Mouse (Mus musculus): ENCODE data around the gene Ulk4. TPM values are rescaled to one million over a fixed set of nuclear protein-coding genes. Genes with fewer than 3 reads are reported as not detected.
"Not testable (repeated sequence)": the region's sequence is repeated elsewhere in the genome, so short reads cannot be mapped to it uniquely, and the experiment has no call there.

Ulk4 gene
- total RNA-seq, 2 experiments from 2014 or later = 0.49 to 1.0 TPM

DNA sequence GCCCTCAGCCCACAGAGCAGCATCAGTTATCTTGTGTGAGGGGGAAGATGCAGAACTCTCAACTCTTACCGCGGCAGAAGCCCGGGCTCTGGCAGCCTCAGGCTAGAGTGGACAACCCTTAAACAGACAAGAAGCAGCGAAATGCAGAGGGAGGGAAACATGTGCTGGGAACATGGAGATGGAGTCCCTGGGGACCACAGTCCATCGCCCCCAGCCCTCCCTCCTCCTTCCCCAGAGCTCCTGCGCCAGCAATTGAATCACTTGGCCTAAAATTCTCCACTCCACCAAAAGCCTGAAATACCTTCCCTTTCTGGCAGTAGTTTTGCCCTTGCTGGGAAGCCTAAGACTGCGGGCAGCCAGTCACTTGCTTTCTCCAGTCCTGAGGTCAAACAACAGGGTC is 72.0 kb downstream of the Ulk4 start:
- intact Hi-C loops (cut with DNase I) = no loop called here

DNA sequence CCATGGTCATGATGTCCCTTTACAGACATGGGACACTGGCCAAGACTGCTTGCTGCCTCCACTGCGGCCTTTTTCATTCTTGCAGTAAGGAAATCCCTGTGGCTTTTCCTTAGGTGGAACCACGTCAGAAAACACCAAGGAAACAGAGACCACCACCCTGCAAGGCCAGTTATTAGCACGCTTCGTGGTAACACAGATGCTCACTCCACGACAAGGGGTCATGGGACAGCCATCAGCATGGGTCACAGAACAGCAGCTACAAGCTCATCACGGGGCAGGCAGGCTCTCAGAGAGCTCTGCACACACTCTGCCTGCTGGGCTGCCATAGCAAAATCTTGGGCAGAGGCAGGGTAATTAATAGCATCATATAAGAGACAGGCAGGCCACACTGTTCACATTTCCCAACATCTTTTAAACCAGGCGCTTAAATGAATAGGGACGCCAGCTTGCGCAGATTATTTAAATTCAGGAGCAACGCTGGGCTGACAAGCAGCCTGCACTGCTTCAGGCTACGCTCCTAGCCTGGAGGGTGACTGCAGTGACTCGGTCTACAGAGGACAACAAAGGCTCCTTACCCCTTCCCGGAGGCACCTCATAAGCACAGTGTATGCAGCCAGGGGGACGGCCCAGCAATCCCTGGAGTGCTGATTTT is 72.7 kb downstream of the Ulk4 start:
- no peak for DNase-seq

More for the DNA sequence above, 72.0 kb downstream of the Ulk4 start:
- peak in 1 of 2 experiments; percentile 29 for DNase-seq

DNA sequence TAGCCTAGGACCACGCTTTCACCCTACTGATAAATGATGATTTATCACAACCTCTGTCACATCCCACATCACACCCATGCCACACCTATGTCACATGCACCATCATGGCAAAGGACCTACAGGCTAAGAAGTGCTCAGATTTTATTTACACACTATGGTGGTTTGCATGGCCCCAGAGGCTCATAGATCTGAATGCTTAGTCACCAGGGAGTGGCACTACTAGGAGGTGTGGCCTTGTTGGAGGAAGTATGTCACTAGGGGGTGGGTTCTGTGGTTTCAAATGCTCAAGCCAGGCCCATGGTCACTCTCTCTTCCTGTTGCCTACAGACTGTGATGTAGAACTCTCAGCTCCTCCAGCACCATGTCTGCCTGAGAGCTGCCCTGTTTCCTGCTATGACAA is 73.3 kb downstream of the Ulk4 start:
- intact Hi-C loops (cut with DNase I) = no loop called here
- no peak for DNase-seq

More for the DNA sequence above, 72.7 kb downstream of the Ulk4 start:
- intact Hi-C loops (cut with DNase I) = no loop called here

DNA sequence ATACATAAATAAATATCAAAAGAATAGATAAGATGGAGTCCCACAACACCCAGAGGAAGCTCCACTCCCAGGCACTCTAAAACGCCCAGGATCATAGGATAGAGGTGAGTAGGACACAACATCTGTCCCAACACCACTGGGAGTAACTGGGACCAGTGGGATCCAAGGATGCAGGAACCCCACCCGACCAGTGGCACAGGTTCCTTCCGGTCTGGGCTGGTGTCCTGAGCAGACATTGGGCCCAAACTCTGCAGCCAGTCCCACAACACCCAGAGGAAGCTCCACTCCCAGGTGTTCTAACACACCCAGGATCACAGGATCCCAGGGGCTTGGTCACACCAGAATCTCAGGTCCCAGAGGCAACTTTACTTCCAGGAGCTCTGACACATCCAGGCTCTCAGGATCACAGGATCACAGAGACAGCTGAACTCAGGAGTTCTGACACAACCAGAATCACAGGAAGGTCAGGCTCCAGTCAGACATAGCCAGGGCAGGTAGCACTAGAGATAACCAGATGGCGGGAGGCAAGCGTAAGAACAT is 77.8 kb downstream of the Ulk4 start:
- DNase-seq; intact Hi-C loops (cut with DNase I): not testable (repeated sequence)

DNA sequence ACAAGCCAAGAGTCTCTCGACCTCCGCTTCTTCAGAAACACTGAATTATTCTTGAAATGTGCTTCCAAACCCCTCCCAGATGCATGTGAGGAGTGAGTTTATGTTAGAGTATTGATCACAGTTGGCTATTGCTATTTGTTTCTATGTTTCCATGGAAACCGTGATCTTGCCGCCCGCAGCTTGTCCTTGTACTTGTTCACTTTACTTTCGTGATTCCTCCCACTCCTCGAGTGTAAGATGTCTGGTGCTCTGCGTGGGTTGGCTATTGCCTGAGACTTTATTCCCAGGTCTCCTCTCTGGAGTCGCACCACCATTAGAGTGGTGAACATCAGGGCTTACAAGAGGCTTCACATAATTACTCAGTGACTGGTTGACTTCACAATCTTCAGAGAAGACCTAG is 80.5 kb downstream of the Ulk4 start:
- no peak for DNase-seq
- intact Hi-C loops (cut with DNase I) = no loop called here

DNA sequence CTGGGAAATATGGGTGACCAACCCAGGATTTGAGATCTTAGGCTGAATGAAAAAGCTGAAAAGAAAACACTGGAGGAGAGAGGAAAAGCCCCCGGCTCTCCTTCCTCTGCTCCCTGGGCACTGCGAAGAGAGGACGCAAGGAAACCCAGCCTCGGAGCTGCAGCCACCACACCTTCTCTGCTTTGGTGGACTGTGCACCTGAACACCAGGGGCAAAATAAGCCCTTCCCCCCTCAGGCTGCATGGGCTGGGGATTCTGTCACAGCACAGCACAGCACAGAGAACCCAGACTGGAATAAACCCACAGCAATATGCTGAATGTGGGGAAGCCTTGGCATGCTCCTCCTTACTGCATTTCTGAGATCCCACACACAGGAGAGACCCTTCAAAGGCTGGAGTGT is 81.9 kb downstream of the Ulk4 start:
- no peak for DNase-seq
- intact Hi-C loops (cut with DNase I) = no loop called here

DNA sequence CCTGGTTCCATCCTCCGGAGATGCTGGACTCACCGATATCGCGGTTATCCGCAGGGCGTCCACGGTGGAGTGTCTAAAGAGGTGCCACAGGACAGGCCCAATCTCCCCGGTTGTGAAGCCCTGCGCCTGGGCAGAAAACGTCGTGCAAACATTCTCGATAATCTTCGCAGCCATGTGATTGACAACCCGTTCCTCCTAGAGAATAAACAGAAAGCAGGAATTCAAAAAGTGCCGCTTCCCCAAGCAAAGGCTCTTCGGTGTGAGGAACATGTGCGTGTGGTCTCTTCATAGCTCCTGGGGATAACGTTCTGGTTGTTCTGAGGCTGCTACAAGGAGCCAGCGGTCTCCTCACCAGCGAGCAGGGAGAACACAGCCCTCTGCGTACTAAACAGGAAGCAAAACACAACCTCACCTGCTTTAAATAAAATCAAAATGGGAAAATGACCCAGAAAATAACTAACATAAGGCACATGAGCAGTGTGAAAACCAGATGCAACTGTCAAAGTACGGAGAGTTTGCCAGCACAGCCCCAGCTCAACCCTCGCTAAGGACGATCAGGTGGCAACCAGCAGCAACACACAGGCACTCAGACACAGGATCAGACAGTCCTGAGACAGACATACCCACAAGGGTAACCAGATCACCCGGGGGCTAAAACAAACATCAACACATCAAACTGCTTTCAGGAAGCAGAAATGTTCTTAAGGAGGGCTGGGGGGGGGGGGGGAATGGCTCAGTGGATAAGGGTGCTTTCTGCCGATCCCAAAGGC is 84.2 kb downstream of the Ulk4 start:
- no peak for DNase-seq
- intact Hi-C loops (cut with DNase I) = no loop called here

DNA sequence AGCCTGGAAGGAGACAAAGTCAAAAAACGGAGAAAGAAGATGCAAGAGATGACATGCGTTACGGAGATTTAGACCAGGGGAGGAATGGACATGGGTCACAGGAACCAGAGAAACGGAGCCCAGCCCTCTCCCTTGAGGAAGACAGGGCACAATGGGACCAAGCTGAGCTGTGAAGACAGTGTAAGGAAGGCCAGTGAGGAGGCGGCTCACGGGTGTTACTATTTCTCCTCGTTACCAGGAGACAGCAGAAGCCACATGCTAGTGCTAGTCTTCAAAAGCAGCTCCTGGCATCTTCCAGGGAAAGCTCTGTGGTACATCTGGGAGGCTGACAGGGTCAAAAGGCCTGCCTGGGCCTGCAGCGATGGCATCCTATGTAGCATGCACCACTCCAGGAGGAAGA is 89.2 kb downstream of the Ulk4 start:
- intact Hi-C loops (cut with DNase I) = no loop called here
- no peak for DNase-seq

DNA sequence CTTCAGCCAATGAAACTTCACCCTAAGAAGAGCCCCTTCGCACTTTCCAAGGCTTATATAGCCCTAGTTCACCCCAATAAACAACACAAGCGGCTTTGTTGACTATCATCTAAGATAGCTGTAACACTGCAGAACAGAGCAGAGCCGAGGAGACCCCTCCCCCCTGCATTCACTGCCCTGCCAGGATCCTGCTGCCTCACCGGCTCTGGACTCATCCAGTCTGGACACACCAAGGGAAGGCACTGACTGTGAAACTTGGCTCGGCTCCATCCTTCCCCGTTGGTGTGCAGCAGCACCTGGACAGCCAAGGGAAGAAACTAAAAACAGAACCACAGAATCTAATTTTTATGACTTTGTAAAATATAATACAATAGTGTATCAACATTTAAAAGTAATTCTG is 91.2 kb downstream of the Ulk4 start:
- DNase-seq = peak in 1 of 2 experiments; percentile 5
- intact Hi-C loops (cut with DNase I) = no loop called here

DNA sequence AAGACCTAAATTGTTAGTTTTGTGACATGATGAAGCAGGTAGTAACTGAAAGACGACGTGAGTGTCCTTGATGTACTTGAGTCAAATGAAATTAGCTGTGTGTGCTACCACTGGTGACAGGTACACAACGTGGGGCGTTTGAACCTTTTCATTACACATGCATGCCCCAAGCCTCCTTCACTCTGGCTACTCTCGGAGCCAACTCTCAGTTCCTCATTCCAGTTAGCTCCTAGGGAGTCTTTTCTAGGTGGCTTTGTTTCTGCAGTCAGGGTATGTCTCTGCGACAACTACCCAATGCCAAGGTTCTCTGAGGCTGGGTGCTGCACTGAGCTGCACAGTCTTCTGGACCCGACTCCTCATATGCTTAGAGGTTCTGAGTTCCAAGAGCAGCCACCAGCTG is 100.6 kb downstream of the Ulk4 start:
- intact Hi-C loops (cut with DNase I) = no loop called here

DNA sequence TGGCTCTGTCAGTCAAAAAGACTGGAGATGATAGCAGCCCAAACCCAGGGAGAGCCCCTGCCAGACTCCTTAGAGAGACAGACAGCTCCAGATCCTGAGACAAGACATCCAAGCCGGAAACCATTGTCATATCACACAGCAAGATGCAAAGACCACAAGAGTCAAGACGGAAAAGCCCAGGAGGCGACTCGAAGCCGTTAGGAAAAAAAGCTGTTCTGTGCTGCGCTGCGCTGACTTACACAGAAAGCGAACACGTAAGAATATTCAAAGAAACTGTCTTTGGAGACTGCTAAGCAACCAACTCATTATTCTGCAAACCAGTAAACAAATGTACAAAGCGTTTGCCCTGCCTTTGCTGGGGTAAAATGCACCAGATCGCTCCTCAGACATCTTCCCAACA is 101.8 kb downstream of the Ulk4 start:
- intact Hi-C loops (cut with DNase I) = no loop called here
- no peak for DNase-seq

More for the DNA sequence above, 100.6 kb downstream of the Ulk4 start:
- DNase-seq = no peak

DNA sequence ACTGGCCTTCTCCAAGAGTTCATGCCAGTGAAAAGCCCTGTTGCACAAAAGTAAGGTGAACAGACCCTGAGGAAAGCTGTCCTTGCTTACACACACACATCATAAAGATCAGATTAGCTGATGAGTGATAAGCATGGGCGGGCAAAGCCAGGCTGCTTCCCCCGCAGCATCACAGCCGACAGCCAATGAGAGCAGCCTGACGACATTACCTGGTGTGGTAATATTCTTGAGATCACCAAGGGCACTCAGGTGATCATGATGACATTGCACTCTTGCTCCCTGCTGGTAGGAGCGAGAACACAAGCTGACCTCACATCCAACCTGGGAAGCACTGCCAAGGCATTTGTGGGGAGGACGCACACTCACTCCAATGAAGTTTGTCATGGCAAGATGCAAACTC is 104.9 kb downstream of the Ulk4 start:
- DNase-seq = no peak
- intact Hi-C loops (cut with DNase I) = no loop called here

DNA sequence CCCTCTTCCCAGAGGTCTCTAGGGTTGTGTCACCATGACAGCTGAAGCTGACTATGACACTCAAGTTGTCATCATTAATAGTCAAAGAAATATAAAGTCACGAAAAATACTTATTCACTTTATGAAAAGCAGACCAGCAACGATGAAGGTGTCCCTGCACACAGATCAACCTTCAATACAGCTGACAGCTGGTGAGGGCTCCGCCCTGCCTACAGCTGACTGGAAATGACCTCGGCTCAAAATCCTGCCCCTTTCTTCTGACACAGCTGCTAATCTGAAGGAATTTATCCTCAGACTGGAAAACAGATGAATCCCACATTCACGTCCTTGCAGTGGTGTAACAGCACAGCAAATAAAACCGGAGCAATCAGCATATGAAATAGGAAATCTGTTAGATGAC is 105.4 kb downstream of the Ulk4 start:
- intact Hi-C loops (cut with DNase I) = no loop called here

DNA sequence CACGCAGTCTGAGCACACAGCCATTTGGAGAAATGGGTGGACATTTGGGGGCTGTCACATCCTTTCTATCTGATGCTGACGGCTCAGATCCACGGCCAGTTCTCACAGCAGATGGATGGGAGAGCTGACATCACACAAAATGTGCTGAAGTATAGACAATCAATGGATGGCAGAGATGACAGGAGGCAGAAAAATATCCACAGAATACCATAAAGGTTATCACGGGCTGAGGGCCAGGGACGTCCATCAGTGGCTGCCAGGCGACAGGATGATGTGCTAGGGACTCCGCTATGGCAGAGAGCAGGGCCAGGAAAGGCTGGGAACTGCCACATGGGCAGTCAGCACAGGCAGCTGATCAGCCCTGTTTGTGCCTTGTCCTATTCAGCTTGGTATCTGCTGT is 112.4 kb downstream of the Ulk4 start:
- intact Hi-C loops (cut with DNase I) = no loop called here
- no peak for DNase-seq

More for the DNA sequence above, 105.4 kb downstream of the Ulk4 start:
- no peak for DNase-seq

DNA sequence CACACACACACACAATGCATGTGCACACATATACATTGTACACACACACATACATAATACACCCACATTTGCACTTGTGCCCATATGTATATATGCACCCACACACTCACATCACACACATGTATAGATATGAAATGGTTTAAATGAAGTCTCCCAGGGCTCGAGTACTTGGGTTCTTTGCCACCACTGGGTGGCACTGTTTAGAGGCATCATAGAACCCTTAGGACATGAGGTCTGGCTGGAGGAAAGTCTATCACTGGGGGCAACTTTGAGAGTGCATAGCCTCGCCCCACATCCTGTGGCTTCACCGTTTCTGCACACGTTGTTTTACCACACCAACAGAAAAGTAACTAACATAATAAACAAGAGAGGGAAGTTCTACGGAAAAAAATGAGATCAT is 114.2 kb downstream of the Ulk4 start:
- intact Hi-C loops (cut with DNase I) = loop anchor here (2.0 kb wide), 1 partner anchor 78 kb away; no protein-coding TSS in a partner anchor
- DNase-seq = peak; percentile 16 to 27

DNA sequence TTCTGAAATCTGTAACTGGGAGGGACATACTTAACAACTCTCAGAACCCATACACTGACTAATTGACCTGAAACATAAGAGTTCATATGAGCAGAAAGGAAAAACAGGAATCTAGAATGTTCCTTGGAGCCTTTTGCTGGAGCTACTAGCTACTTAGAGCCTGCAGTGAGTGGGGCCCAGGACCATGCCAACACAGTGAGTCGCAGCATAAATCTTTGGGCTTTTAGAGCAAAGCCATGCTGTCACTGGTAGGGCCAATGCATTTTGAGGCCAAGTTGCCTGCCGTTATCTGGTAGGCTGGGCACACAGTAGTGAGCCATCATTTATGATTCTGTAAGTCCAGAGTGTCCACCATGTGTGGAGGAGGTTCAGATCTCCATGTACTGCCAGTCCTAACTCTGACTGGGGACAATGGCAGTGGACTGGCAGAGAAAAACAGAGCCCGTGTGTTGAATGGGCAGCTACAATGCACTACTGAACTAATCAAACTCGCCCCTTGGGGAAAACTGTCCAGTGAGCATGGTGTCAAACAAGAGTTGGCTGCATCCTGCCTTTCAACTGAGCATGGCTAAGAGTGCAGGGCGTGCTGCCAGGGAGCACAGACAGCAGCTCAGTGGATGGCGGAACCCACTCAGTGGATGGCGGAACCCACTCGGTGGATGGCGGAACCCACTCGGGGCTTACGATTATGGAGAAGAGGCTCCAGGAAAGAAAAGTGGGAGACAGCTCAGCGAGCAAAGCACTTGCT is 115.0 kb downstream of the Ulk4 start:
- intact Hi-C loops (cut with DNase I) = loop anchor here (2.0 kb wide), 1 partner anchor 79 kb away; no protein-coding TSS in a partner anchor
- DNase-seq = no peak

DNA sequence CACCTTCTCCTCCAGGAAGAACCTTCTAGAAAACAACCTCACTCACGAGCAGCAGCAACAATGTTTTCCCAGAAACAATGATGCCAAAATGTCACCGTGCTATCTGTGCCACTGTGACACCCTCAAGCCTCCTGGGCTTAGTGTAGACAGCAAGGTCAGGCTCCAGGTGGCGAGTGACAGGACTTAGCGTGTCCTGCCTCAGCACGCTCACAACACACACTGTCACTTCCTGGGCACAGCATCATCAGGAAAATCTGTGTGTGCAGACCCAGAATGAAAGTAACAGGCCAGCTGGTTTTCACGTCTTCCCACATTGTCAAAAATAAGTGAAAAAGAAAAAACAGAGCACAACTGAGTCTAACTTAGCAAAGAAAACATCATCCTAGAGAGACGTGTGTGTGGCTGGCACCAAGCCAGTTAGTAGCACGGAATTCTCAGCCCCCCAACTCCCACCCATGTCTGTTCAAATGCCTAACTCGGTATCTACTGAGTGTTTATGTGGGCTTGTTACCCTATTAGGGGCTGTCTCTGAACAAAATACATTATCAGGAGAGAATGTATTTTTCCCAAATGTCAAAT is 120.7 kb downstream of the Ulk4 start:
- intact Hi-C loops (cut with DNase I) = no loop called here
- no peak for DNase-seq

DNA sequence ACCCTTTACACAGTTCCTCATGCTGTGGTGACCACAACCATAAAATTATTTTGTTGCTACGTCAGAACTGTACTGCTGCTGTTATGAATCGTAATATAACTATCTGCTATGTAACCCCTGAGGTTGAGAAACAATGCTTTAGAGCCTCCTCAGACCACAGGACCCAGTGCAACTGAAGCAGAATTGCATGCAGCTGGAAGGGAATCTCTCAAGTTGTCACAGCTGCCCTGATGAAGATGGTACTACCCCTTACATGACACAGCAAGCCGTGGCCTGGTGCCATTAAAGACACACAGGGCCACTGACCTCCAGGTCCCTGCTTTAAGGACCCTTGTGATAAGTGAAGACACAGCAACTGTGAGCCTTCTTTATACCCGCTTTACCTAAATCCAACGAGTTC is 123.7 kb downstream of the Ulk4 start:
- intact Hi-C loops (cut with DNase I) = no loop called here

DNA sequence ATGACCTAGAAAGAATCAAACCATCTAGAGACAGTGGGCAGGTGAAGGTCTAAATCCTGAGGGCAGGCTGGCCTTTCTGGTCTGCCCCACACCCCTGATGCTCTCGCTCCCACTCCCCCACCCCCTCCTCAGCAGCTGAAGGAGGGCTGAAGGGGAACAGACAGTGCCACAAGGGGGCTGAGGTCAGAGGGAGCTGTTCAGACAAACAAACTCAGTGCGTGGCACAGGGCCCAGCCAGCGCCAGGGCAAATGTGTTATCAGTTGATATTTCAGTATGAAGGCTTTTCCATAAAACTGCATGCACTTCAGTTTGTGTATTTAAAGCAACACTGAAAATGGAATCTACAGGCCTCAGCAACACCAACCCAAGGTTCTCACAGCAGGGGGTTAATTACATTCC is 128.4 kb downstream of the Ulk4 start:
- intact Hi-C loops (cut with DNase I) = no loop called here
- DNase-seq = no peak

More for the DNA sequence above, 123.7 kb downstream of the Ulk4 start:
- DNase-seq = no peak

DNA sequence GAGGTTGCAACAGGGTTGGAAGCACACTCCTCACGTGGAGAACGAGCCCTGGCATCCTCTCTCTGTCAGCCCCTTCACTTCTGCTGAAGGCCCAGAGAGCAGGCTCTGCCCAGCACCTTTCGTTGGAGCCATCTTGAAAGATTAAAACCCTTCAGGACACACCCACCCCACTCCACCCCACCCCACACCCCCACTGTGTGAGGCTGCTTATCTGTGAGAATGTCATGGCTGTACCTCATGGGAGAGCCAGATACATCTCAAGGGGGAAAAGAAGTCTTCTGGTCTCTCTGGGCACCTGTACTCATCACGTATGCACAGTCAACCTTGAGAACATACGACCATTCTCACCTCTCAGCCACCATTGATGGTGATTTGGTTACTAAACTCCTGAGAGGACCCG is 133.8 kb downstream of the Ulk4 start:
- intact Hi-C loops (cut with DNase I) = no loop called here
- no peak for DNase-seq

DNA sequence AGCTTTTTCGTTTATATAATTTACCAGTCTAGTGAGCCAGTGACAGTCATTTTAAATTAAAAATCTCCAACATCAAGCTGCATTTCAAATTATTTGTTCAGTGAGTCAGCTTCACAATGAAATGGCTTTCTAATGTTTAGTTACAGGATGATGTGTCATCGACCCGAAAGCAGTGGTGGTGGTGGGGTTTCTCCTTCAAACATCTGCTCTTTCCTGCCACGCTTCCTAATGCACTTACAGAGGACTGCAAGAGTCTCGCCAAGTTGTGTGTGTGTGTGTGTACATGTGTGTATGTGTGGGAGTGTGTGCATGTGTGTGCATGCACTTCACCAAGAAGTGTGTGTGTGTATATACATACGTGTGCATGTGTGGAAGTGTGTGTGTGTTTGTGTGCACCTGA is 144.4 kb downstream of the Ulk4 start:
- no peak for DNase-seq
- intact Hi-C loops (cut with DNase I) = no loop called here
